Mouse (Mus musculus) kidney, postnatal 4 days (tissue): Measurements from ENCODE around the gene Bcan.

Experiments
- DNase-seq, 2 experiments: peaks; one replicate each; pipeline ENCODE4 v3.0.0; 2021; ENCODE audit warnings: mixed read lengths in 2 of 2

Gene Bcan

DNA sequence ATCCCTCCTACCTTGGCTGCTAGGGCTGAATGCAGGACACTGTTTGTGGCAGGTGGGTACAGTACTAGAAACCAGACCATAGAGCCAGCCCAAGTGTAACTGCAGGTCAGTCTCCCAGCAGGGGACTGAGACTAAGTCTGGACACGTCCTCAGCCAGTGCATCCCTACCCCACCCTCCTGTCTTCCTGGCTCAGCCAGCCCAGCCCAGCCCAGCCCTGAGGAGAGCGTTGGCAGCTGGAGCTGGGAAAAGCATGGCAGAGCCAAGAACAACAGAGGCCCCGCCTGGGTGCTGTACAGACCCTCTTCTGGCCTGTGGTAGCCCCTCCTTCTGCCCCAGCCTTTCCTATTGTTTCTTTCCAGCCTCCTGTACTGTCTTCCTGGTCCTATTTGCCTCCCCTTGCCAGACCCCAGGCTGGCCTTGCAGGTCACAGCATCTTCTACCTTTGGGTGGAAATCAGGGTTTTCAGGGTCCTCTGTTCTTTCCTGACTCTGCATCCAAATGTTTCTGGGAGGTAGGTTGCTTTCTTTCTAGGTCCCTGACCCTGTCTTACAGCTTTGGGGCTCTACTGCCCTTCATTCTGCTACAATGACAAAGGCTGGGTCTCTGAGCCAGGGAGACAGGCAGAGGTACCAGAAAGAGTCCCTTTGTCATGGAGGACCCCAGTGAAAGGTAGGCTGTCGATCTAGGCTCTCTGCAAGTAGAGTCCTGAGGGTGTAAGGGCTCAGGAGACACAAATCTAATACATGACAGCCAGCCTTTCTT lies 55.0 kb downstream of the Bcan start:
- DNase-seq = no peak

GRCm38 (mm10) chr3:87943586-87943985 lies 56.4 kb downstream of the Bcan start:
- DNase-seq = no peak

DNA sequence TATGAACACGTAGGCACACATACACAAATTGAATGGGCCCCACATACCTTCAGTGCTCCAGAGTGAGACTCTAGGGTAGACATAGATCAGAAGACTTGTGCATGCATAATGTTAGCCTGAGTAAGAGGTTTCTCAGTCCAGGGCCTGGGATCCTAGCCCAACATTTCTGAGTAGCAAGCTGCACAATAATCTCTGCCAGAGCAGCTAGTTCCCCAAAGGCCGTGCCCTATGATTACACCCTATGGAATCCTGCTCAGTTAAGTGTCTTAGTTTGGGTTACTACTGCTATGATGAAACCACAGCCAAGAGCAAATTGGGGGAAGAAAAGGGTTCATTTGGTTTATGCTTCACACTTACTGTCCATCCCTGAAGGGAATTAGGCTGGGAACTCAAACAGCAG lies 57.6 kb downstream of the Bcan start:
- no peak for DNase-seq

GRCm38 (mm10) chr3:87940611-87941010 lies 59.4 kb downstream of the Bcan start:
- no peak for DNase-seq
